Mouse (Mus musculus) testis, adult 2 months (tissue): ENCODE data around the gene Srsf3. TPM values are rescaled to one million over a fixed set of nuclear protein-coding genes. Genes with fewer than 3 reads are reported as not detected.
A peak's percentile ranks its signal among the peaks of the same experiment; 100 is the strongest.

Experiments
- H3K27ac ChIP-seq: fragments of 200-500 bp; 2 replicates; pipeline ENCODE4 v1.5.1; 2012; ENCODE audit warnings: low read depth, low read length; ENCODE audit not compliant: control insufficient read depth, insufficient read depth
- H3K27me3 ChIP-seq: fragments of 200-500 bp; 2 replicates; pipeline ENCODE4 v1.6.1; 2012; ENCODE audit warnings: mild to moderate bottlenecking, low read length, moderate library complexity; ENCODE audit not compliant: control insufficient read depth, insufficient read depth
- H3K36me3 ChIP-seq: fragments of 200-500 bp; 2 replicates; pipeline ENCODE4 v1.6.1; 2012; ENCODE audit warnings: mild to moderate bottlenecking, low read length; ENCODE audit not compliant: control insufficient read depth, insufficient read depth
- H3K4me1 ChIP-seq: fragments of 200-500 bp; 2 replicates; pipeline ENCODE4 v1.6.1; 2012; ENCODE audit warnings: low read length; ENCODE audit not compliant: control insufficient read depth, insufficient read depth
- H3K4me3 ChIP-seq: fragments of 200-500 bp; 2 replicates; pipeline ENCODE4 v1.5.1; 2012; ENCODE audit warnings: low read depth, mild to moderate bottlenecking, low read length, moderate library complexity, mixed read lengths; ENCODE audit not compliant: control insufficient read depth
- CTCF ChIP-seq: fragments of 200-500 bp; IDR thresholded peaks from 2 replicates; pipeline ENCODE4 v1.5.1; 2012; ENCODE audit warnings: low read depth, mild to moderate bottlenecking, inconsistent platforms, low read length, moderate library complexity; ENCODE audit not compliant: control insufficient read depth, insufficient read depth, insufficient replicate concordance
- POLR2A ChIP-seq: fragments of 200-500 bp; IDR thresholded peaks from 2 replicates; pipeline ENCODE4 v1.6.1; 2012; ENCODE audit warnings: low read depth, mild to moderate bottlenecking, inconsistent platforms, low read length, moderate library complexity; ENCODE audit not compliant: control insufficient read depth
- polyA plus RNA-seq: library from polyadenylated mRNA; depleted of rRNA; stranded (reverse); fragments of >200 nt; gene quantifications from 2 replicates; pipeline ENCODE4 v1.2.3, GENCODE M21; 2012

The Srsf3 gene
- polyA plus RNA-seq, 1 experiment = 75.4 TPM

DNA sequence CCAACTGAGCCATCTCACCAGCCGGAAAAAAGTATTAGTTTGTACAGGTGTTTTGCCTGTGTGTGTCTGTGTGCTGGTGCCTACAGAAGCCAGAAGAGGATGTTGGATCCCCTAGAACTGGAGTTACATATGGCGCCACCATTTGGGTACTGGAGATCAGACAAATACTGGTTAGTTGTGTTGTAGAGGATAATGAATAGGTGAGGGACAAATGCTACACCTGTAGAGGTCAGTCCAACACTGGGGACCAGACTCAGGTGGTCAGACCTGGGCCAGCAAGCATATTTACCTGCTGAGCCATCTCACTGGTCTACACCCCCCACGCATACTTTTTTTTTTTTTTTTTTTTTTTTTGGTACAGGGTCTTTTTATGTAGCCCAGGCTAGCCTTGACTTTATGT is 14.4 kb downstream of the Srsf3 start:
- no peak for TF ChIP-seq POLR2A
- no peak for TF ChIP-seq CTCF
- Histone ChIP-seq H3K27ac (no peak overlapping the region), H3K4me1 (peaks cover 2% of the 10 kb centered on the region), H3K27me3 (no peaks in the 10 kb centered on the region), H3K36me3 (no peaks in the 10 kb centered on the region), H3K4me3 (no peak overlapping the region)

DNA sequence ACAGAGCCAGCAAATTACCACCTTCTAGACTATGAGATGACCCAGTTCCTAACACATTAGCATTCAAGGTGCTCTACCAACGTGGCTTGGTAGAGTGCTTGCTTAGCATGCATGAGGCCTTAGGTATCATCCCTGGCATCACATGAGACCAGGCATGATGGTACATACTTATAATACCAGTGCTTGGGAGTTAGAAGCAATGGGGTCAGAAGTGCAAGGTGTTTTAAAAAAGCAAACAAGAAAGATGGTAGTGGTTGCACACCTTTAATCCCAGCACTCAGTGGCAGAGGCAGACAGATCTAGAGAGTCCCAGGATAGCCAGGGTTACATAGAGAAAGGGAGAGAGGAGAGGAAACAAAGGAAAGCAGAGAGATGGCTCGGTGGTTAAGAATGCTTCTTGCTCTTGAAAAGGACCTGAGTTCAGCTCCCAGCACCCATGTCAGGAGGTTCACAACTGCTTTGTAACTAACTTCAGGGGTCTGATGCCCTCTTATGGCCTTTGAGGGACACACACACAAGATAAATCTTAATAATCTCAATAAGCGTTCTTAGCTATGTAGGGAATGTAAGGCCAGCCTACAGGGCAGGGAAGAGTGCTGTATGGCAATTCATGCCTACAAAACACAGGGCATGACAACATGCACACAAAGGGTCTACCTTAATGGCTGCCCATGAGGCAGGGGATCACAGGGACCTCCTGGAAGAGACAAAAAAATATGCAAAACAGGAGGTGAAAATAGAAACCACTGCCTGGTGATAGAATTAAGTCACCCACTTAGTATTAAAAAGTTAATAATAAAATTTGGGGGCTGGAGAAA is 15.5 kb downstream of the Srsf3 start:
- no peak overlapping the region for H3K27ac ChIP-seq
- H3K4me3 ChIP-seq = no peak overlapping the region
- no peaks in the 10 kb centered on the region for H3K27me3 ChIP-seq
- TF ChIP-seq CTCF (no peak), POLR2A (no peak)
- no peaks in the 10 kb centered on the region for H3K36me3 ChIP-seq
- H3K4me1 ChIP-seq = peaks cover 2% of the 10 kb centered on the region

DNA sequence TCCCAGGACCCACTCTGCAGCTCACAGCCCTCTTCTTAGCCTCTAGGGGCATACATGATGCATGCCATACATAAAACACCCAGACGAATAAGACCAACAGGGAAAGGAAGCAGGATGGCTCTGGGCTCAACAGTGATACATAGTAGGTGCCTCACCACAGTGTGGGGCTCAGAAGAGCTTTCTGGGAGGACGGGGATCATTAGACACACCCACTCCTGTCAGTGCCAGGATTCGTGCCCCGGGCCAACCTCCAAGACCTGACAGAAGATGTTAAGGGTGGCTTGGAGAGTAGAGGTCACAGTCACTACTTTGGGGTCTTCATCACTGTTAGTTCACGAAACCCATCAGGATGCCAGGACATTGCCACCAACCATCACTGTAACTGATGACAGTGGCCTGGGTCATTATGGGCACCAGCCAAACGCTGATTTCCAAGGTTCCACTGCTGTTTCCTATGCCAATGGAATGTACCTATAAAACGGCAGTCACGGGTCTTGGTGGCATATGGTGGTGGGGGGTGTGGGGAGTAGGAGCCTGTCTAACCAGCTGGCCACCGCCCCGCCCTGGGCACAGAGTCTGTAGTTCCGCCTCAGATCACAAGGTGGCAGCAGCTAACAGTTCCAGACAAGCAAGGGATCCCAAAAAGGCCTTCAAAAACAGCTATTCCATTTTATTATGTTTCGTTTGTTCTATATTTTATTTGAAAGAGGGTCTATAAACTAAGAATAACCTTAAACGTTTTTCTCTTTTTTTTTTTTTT is 16.5 kb downstream of the Srsf3 start:
- no peak overlapping the region for H3K4me3 ChIP-seq

DNA sequence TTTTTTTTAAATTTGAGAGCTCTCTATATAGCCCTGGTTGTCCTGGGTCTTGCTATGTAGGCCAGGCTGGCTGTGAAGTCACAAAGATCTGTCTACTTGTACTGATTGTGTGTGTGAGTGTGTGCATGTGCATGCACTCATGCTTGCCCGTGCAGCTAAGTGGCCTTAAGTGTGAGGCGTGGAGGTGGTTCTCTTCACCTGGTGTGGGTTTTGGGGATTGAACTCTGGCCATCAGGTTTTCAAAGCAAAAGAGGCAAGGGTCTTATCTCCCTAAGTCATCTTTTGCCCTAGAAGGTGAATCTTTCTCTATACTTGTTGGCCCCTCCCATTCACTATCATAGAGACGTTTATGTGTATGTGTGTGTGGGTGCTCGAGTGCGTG is 17.1 kb downstream of the Srsf3 start:
- H3K27me3 ChIP-seq = no peaks in the 10 kb centered on the region
- H3K4me3 ChIP-seq = no peak overlapping the region
- no peaks in the 10 kb centered on the region for H3K36me3 ChIP-seq
- TF ChIP-seq CTCF = no peak
- no peak for TF ChIP-seq POLR2A
- peaks cover 2% of the 10 kb centered on the region for H3K4me1 ChIP-seq
- H3K27ac ChIP-seq = no peak overlapping the region

More for the DNA sequence above, 16.5 kb downstream of the Srsf3 start:
- H3K27me3 ChIP-seq = no peaks in the 10 kb centered on the region
- no peak overlapping the region for H3K27ac ChIP-seq
- peak; percentile 65; the same call in 1 of the 2 replicates for TF ChIP-seq CTCF
- TF ChIP-seq POLR2A = no peak
- no peaks in the 10 kb centered on the region for H3K36me3 ChIP-seq
- peaks cover 2% of the 10 kb centered on the region for H3K4me1 ChIP-seq

DNA sequence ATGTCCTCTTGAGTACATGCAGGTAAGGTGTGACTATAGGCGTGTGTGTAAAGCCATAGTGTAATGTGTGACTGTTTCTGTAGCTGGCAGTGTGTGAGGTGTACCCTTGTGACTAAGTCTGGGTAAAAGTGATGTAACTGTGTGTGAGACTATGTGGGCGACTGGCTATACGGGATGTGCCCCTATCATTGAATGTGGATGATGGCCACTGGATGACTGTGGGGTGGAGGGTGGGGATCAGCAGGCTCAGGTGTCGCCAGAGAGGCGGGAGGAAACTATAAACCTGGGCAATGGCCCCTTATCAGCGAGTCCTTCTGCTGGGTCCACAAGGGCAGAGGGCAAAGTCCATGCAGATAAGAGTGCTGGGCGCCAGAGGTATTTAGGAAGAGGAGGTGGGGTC is 17.5 kb downstream of the Srsf3 start:
- H3K27me3 ChIP-seq = no peaks in the 10 kb centered on the region
- peaks cover 2% of the 10 kb centered on the region for H3K4me1 ChIP-seq
- H3K36me3 ChIP-seq = no peaks in the 10 kb centered on the region
- no peak overlapping the region for H3K27ac ChIP-seq
- TF ChIP-seq POLR2A = no peak
- no peak for TF ChIP-seq CTCF
- H3K4me3 ChIP-seq = no peak overlapping the region

DNA sequence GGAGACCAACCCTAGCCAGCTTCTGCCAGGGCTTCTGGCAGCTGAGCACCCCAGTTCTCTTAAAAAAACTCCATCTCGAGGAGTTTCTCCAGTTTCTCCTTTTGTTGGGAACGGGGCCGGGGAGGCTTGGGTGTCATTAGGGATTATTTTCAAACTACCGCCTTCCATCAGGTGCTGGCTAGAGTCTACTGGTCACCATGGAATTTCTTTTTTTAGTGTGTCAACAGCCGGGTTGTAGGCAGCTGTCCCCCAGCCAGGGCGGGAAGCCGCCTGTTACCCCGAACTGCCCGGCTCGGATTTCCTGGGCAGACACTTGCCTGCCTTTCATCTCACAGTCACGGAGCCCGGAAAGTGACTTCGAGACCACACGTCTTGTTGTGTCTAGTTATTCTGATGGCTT is 18.4 kb downstream of the Srsf3 start:
- no peak for TF ChIP-seq CTCF
- TF ChIP-seq POLR2A = no peak
- Histone ChIP-seq H3K27ac (no peak overlapping the region; the same call in 1 of the 2 replicates), H3K4me1 (peaks cover 2% of the 10 kb centered on the region), H3K36me3 (no peaks in the 10 kb centered on the region), H3K27me3 (no peaks in the 10 kb centered on the region), H3K4me3 (no peak overlapping the region)

DNA sequence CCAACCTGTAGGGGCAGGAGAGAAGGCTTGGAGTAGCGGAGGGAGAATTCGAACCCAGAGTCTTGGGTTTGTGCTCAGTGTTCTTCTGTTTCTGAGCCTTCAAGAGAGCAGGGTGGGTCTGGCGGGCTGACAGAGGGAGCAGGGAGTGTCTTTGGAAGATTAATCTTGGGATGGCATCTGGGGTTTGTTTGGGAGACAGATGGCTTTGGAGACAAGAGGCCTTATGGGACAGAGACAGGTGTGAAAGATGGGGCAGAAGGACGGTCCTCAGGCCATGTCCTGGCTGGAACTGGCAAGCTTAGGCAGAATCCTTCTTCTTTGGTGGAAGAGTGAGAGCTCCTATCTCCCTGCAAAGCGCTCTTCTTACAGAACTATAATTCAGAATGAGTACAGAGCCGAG is 20.6 kb downstream of the Srsf3 start:
- Histone ChIP-seq H3K27me3 (no peaks in the 10 kb centered on the region), H3K36me3 (no peaks in the 10 kb centered on the region), H3K27ac (no peak overlapping the region), H3K4me1 (peaks cover 2% of the 10 kb centered on the region), H3K4me3 (no peak overlapping the region)
- TF ChIP-seq CTCF (no peak), POLR2A (no peak)
